Mouse (Mus musculus) left cerebral cortex, adult 9 months (tissue): ENCODE measurements at regions not wholly inside any gene's neighbourhood (a gene's known extent, or its start where the extent isn't known, plus 50 kb on each side); places are given as distances from the start of the nearest gene placed in this dataset.

ENCODE experiments used
- DNase-seq, 2 experiments: peaks; one replicate each; pipeline ENCODE4 v3.0.0; 2022; ENCODE audit warnings: low spot score in 2 of 2

- peak; percentile 19 to 27 for DNase-seq
Observed at GRCm38 (mm10) chr8:38927426-38927825, 1747.5 kb upstream of the Adam24 start.

DNA sequence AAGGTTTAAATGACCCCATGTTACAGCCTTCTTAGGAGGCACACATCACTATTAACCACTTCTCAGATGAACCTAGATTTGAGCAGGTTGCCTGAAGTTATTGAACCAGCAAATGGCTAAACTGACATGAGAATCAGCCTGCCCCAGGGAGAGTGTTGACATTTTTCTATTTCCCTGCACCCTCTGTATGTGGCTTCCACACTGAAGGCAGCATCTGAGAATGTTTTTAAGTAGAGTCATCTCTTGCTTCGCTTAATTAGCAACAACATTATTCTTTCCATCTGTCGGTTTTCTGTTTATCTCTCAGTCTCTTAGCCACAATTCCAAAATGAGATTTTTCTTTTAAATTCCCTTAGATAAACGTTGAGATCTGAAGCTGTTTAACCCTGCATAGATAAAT lies 1747.0 kb upstream of the Adam24 start:
- no peak for DNase-seq

DNA sequence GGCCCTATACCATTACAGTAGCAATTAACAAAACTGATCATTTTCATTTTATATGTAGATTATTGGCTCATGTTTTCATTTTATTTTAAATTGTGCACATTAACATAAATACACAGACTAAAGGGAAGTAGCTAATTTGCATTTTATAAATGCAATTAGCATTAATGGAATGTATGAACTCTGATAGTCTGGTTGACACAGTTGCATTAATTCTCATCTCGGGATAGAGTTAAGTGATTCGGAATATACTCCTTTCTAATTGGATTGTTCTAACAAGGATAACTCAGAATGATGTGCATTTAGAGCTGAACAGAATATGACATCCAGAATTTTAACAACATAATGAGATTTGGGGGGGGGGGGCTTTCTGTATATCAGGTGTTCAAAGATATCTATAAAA lies 1746.5 kb upstream of the Adam24 start:
- DNase-seq: no peak
